Mouse (Mus musculus) midbrain, embryonic 11.5 days (tissue): Measurements from ENCODE around the gene Gm9857. TPM values are rescaled to one million over a fixed set of nuclear protein-coding genes. Genes with fewer than 3 reads are reported as not detected.

ENCODE experiments used
- ATAC-seq: fragments of 200-750 bp; cut with Nextera tagmentation; 2 replicates; pipeline ENCODE4 v1.8.0; 2017; ENCODE audit warnings: moderate TSS enrichment, moderate library complexity; ENCODE audit not compliant: low FRiP score
- DNase-seq: peaks from one replicate; pipeline ENCODE4 v3.0.0; 2015; ENCODE audit warnings: low spot score; ENCODE audit errors: missing footprints
- H3K27ac ChIP-seq: fragments of 300-500 bp; sonication (generic); 2 replicates; pipeline ENCODE4 v1.5.1; 2014; ENCODE audit warnings: low read depth, low read length
- H3K27me3 ChIP-seq: fragments of 300-500 bp; sonication (generic); 2 replicates; pipeline ENCODE4 v1.6.1; 2014; ENCODE audit warnings: mild to moderate bottlenecking, low read length, moderate library complexity, mixed read lengths; ENCODE audit not compliant: control insufficient read depth, insufficient read depth
- H3K36me3 ChIP-seq: fragments of 300-500 bp; sonication (generic); 2 replicates; pipeline ENCODE4 v1.6.1; 2014; ENCODE audit warnings: mild to moderate bottlenecking, low read length, moderate library complexity, mixed read lengths; ENCODE audit not compliant: control insufficient read depth, insufficient read depth
- H3K4me1 ChIP-seq: fragments of 300-500 bp; sonication (generic); 2 replicates; pipeline ENCODE4 v1.6.1; 2014; ENCODE audit warnings: low read length; ENCODE audit not compliant: control insufficient read depth, insufficient read depth
- H3K4me2 ChIP-seq: fragments of 300-500 bp; sonication (generic); 2 replicates; pipeline ENCODE4 v1.6.1; 2014; ENCODE audit warnings: mild to moderate bottlenecking, moderate library complexity
- H3K4me3 ChIP-seq: fragments of 300-500 bp; sonication (generic); 2 replicates; pipeline ENCODE4 v1.5.1; 2014; ENCODE audit warnings: low read depth, low read length
- H3K9ac ChIP-seq: fragments of 300-500 bp; sonication (generic); 2 replicates; pipeline ENCODE4 v1.6.1; 2014; ENCODE audit warnings: low read length
- H3K9me3 ChIP-seq: fragments of 300-500 bp; sonication (generic); 2 replicates; pipeline ENCODE4 v1.6.1; 2016; ENCODE audit warnings: low read length; ENCODE audit not compliant: control insufficient read depth
- WGBS: fragments of 180-500 bp; shearing (Covaris S2); extraction: QIAGEN DNeasy Blood & Tissue Kit; methylation state at CpG from one replicate; pipeline ENCODE4 v1.1.7; 2014; 5-methylcytosine and 5-hydroxymethylcytosine counted together
- polyA plus RNA-seq: library from polyadenylated mRNA; unstranded; fragments of >200 nt; fragmentation: Nextera tagmentation; extraction: Ambion mirVana; gene quantifications from 2 replicates; pipeline ENCODE4 v1.2.1, GENCODE M21; 2014

Gm9857 gene
- polyA plus RNA-seq, 1 experiment from 2014 or later: not detected

DNA sequence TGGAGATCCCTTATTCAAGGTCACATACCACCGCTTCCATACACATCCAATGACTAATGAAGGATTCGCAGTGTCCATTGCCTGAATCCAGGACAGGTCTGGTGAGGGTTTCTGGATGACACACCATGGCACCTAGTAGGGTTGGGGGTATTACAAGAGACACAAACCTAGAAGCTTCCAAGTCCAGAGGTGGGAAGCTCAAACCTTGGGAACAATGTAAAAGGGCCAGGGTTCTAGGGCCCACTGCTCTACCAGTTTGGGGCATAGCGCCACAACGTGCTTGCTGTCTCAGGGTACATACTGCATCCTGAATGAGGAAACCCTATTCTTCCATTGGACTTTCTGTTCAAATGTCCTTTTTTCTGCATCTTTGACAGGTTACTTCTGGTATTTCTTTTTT lies 41.6 kb downstream of the Gm9857 start:
- no peak overlapping the region for H3K4me2 ChIP-seq
- DNase-seq: no peak
- peaks cover 7% of the 10 kb centered on the region; the same call in 1 of the 2 replicates for H3K36me3 ChIP-seq
- no peak overlapping the region for H3K9ac ChIP-seq
- no peak overlapping the region for H3K27ac ChIP-seq
- no peak overlapping the region for H3K4me3 ChIP-seq
- no peak for ATAC-seq
- H3K4me1 ChIP-seq: no peaks in the 10 kb centered on the region
- no peaks in the 10 kb centered on the region for H3K9me3 ChIP-seq
- no peaks in the 10 kb centered on the region for H3K27me3 ChIP-seq
- 93% methylated on average over 4 of the region's 4 CpGs for WGBS

DNA sequence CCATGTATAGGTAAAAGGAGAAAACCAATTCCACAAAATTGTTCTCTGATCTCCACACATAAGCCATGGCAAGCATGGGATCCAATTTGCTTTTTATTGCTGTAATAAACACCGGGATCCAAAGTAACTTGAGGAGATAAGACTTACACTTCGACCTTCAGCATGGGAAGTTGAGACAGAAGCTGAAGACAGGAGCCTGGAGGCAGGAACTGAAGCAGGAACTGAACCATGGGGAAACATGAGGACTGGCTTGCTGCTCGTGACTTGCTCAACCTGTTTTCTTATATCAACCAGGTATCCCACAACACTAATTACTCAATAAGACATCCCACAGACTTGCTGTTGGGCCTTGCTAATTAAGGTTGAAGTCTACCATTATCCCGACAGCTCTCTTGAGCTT lies 47.3 kb downstream of the Gm9857 start:
- H3K4me1 ChIP-seq: no peaks in the 10 kb centered on the region
- no peaks in the 10 kb centered on the region for H3K36me3 ChIP-seq
- H3K4me2 ChIP-seq: no peak overlapping the region
- DNase-seq: no peak
- WGBS: 74% methylated on average over 4 of the region's 4 CpGs
- H3K27ac ChIP-seq: no peak overlapping the region
- no peak overlapping the region for H3K9ac ChIP-seq
- no peaks in the 10 kb centered on the region for H3K9me3 ChIP-seq
- ATAC-seq: no peak
- H3K27me3 ChIP-seq: no peaks in the 10 kb centered on the region
- no peak overlapping the region for H3K4me3 ChIP-seq

DNA sequence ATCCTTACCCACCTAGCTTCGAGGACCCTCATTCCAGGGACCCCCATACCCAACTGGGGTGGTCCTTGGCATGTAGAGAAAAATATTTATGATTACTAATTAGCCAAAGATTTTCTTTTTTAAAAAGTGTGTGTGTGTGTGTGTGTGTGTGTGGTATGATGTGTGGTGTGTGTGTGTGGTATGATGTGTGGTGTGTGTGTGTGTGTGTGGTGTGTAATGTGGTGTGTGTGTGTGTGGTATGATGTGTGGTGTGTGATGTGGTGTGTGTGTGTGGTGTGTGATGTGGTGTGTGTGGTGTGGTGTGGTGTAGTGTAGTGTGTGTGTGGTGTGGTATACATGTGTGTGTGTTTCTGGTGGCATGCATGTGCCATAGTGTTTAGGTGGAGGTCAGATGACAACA lies 48.2 kb downstream of the Gm9857 start:
- 90% methylated on average over 1 of the region's 1 CpGs for WGBS
- no peak overlapping the region for H3K4me2 ChIP-seq
- no peak overlapping the region for H3K9ac ChIP-seq
- H3K4me1 ChIP-seq: peaks cover 3% of the 10 kb centered on the region
- no peak overlapping the region for H3K27ac ChIP-seq
- H3K27me3 ChIP-seq: no peaks in the 10 kb centered on the region
- H3K36me3 ChIP-seq: no peaks in the 10 kb centered on the region
- H3K9me3 ChIP-seq: no peaks in the 10 kb centered on the region
- no peak for ATAC-seq
- DNase-seq: no peak
- H3K4me3 ChIP-seq: no peak overlapping the region

Other genes with a start within 250 kb of the Gm9857 start
- 113 and 119 TPM in 2 replicates for gene Gpsm2, start 218.1 kb downstream of the Gm9857 start, polyA plus RNA-seq
- gene Aknad1, start 200.8 kb downstream of the Gm9857 start, polyA plus RNA-seq: not detected in 2 replicates
- 23.7 and 25.7 TPM in 2 replicates for gene Stxbp3, start 99.9 kb downstream of the Gm9857 start, polyA plus RNA-seq
- 0.11 TPM in 1 of 2 replicates, not detected in the other for gene Fndc7, start 50.4 kb downstream of the Gm9857 start, polyA plus RNA-seq
- gene Prpf38b, start 28.7 kb downstream of the Gm9857 start, polyA plus RNA-seq: 61.1 and 74.3 TPM in 2 replicates
- 0.54 and 0.56 TPM in 2 replicates for gene Henmt1, start 572 bp downstream of the Gm9857 start, polyA plus RNA-seq
- 11.7 and 12.5 TPM in 2 replicates for gene Fam102b, start 87.2 kb upstream of the Gm9857 start, polyA plus RNA-seq
- gene Slc25a54, start 140.0 kb upstream of the Gm9857 start, polyA plus RNA-seq: not detected in 2 replicates
- gene Slc25a24, start 182.7 kb upstream of the Gm9857 start, polyA plus RNA-seq: 32.1 and 38.7 TPM in 2 replicates